Mouse (Mus musculus): ENCODE results near the gene Map3k15.

DNA sequence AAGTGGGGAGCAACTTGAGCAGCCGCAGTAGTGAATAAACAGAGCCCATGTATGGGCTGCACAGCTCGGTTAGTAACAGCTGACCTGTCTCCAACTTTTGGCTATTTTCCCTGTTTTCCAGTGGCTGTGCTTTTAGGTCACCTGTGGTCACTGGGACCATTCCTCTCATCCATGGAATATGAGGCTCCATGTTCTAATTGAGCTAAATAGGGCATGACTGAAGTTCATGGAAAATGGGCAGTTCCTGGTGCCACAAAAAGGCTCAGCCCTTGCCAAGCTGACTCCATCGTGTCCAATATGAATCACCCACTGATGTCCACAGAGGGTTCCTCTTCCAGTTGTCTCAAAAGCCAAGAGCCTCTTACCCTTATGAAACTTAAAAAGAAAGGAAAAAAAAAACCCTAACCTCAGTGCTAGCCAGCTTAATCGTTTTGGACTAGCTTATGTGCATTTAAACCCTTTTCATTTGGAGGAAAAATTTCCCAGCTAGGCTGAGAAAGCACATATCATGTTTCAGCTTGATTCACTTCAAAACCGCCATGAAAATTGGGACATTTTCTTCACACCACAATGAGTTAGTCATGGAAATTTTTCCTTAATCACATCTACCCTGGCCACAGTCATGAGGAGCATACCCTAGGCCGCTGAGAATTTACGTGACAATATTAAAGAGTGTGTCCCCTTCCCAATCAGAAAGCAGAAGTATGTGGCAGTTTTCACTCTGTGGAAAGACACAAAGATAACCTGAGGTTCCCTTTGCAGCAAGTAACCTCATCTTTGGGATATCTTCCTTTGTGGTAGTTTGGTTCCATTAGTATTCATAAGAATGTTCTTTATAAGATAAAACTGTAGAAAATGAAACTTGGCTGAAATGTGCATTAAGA lies 34.4 kb upstream of the Map3k15 start:
- TF ChIP-seq CTCF (IDR thresholded peaks at IDR 0.05; ENCODE audit: extremely low read depth, insufficient read depth, low read length), result no peak
- no peak for TF ChIP-seq POLR2A (IDR thresholded peaks at IDR 0.05; ENCODE audit: extremely low read depth, insufficient read depth, low read length)

Measured in cortical plate, adult 2 months (tissue).